Mouse (Mus musculus): Measurements from ENCODE around the gene Mief2.

The Mief2 gene

GRCm38 (mm10) chr11:60776829-60777740, 48.9 kb downstream of the Mief2 start, which contains the start of the genes Top3a and Smcr8:
Top3a (minus strand) TSS chr11:60777365.
Smcr8 (plus strand) TSS chr11:60777524.
- DNase-seq (ENCODE audit: low read depth, low spot score), result peak; percentile 76

DNA sequence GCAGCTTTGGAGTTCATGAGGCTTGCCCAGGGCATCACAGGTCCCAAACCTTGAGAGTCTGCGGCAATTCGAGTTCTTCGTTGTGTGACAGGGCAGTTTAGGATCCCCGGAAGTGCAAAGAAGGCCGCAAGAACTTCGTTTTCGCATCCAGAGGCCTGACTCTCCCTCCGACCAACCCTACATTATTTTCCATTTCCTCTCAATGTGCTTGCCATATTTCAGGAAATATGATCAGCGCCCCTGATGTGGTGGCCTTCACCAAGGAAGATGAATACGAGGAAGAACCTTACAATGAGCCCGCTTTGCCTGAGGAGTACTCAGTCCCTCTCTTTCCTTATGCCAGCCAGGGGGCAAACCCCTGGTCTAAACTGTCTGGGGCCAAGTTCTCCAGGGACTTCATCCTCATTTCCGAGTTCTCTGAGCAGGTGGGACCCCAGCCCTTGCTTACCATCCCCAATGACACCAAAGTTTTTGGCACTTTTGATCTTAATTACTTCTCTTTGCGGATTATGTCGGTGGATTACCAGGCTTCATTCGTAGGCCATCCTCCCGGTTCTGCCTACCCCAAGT, 49.7 kb downstream of the Mief2 start:
- DNase-seq (ENCODE audit: low read depth, low spot score), result no peak

DNA sequence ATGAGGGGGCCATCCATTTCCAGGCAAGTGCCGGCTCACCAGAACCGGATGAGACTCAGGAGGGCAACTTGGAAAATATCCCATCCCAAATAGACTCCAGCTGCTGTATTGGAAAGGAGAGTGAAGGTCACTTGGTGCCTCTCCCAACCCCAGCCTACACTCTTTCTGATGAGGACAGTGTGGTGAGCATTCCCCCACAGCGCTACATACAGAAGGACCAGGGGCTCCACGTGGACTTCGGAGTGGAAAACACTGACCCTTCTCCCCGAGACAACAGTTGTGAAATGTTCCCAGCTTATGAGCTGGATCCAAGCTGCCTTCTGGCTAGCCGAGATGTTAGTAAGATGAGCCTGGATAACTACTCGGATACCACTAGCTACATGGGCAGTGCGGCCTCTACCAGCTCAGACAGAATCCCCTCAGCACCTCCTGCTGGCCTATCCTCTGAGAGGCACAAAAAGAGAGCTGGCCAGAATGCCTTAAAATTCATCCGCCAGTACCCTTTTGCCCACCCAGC, 51.5 kb downstream of the Mief2 start:
- no peak for DNase-seq (ENCODE audit: low read depth, low spot score)

Data from c-Kit-negative CD71-positive TER-119-positive erythroid progenitor cells, embryonic 14.5 days (primary cell).